Mouse (Mus musculus): ENCODE measurements around the gene Tcp10c. TPM values are rescaled to one million over a fixed set of nuclear protein-coding genes. Genes with fewer than 3 reads are reported as not detected.
"Not testable (repeated sequence)": the region's sequence is repeated elsewhere in the genome, so short reads cannot be mapped to it uniquely, and the experiment has no call there.

Tcp10c gene
- total RNA-seq (2017) = not detected in 2 replicates

GRCm38 (mm10) chr17:13354521-13354920, at the start of gene Tcp10c:
Gene Tcp10c, plus strand, starts transcription at chr17:13354572.
- ATAC-seq (replicated peaks in 1 of 2; ENCODE audit: insufficient read depth in 1 of 2, low FRiP score in 2 of 2, low TSS enrichment in 1 of 2, low read depth in 1 of 2, poor library complexity in 2 of 2, severe bottlenecking in 2 of 2) = not testable (repeated sequence)

- ATAC-seq (replicated peaks in 1 of 2; ENCODE audit: insufficient read depth in 1 of 2, low FRiP score in 2 of 2, low TSS enrichment in 1 of 2, low read depth in 1 of 2, poor library complexity in 2 of 2, severe bottlenecking in 2 of 2) = not testable (repeated sequence)
Observed at GRCm38 (mm10) chr17:13307852-13308251, 46.5 kb upstream of the Tcp10c start.

DNA sequence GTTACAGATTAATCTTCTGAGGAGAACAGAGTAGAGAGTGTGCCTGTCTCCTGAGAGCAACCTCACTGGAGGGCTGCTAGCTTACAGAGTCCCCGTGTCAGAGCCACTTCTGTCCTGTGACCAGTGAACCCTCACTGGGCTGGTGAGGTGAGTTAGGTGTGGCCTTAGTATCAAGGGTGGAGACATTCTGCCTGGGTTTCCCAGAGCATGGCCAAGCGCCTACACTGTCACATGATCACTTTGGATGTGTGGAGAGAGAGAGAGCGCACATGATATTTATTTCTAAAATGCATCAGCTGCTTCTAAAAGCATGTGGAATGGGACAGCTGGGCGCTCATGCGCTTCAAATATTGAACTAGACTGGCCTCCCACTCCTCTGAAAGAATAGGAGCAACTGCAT, 46.0 kb upstream of the Tcp10c start:
- not testable (repeated sequence) for ATAC-seq (replicated peaks in 1 of 2; ENCODE audit: insufficient read depth in 1 of 2, low FRiP score in 2 of 2, low TSS enrichment in 1 of 2, low read depth in 1 of 2, poor library complexity in 2 of 2, severe bottlenecking in 2 of 2)

- ATAC-seq (replicated peaks in 1 of 2; ENCODE audit: insufficient read depth in 1 of 2, low FRiP score in 2 of 2, low TSS enrichment in 1 of 2, low read depth in 1 of 2, poor library complexity in 2 of 2, severe bottlenecking in 2 of 2) = not testable (repeated sequence)
Observed at GRCm38 (mm10) chr17:13308746-13309145, 45.6 kb upstream of the Tcp10c start.

DNA sequence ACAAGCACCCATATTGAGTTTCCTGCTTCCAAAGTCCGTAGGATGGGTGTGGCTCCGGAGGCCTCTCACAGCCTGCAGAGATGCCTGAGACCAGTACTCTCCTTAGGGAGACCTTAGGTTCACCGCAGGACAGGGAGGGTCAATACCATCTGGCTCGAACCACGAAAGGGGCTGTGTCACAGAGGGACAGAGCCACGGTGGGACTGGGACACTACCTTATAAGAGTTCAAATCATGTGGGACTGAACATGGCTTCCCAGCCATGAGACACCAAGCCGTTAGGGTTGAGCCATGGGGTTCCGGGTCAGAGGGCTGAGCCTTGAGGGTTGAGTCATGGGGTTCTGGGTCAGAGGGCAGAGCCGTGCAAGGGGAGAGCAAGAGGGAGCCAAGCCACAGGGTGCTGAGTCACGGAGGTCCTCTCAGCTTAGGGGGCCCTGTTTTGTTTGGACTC, 45.2 kb upstream of the Tcp10c start:
- ATAC-seq (replicated peaks in 1 of 2; ENCODE audit: insufficient read depth in 1 of 2, low FRiP score in 2 of 2, low TSS enrichment in 1 of 2, low read depth in 1 of 2, poor library complexity in 2 of 2, severe bottlenecking in 2 of 2) = not testable (repeated sequence)

DNA sequence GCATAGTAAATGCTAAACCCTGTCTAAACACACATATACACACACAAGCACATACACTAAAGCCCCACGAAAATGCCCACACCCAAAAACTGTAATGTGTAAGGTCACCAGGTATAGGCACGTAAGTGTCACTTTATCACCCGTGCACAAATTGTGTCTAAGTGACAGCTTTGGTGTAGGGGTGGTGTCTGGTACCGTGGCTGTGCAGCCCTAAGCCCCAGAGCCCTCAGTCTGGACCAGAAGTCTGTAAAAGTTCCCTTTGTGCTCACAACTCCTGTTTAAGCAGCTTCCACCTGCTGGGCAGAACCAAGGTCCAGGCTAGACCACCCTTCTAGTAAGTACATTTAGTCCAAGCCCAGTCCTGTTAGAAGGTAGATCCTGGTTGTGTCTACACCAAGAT, 24.4 kb upstream of the Tcp10c start:
- not testable (repeated sequence) for ATAC-seq (replicated peaks in 1 of 2; ENCODE audit: insufficient read depth in 1 of 2, low FRiP score in 2 of 2, low TSS enrichment in 1 of 2, low read depth in 1 of 2, poor library complexity in 2 of 2, severe bottlenecking in 2 of 2)

DNA sequence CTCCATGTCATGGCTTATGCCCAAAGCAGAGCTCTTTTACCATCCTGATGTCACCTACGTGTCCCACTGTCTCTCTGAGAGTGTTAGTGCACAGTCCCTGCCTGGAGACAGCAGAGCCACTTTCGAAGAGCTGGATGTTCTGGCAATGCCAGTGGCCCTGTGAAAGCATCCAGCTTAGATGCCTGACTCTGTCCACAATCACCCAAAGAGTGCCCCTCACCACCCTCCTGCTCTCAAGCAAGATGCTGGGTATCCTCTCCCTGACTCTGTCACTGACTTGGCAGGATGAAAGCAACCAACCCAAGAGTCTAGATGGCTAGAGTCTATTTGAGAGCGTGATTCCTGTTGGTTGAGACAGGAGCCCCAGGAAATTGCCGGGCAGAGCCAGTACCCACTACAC, 23.2 kb upstream of the Tcp10c start:
- ATAC-seq (replicated peaks in 1 of 2; ENCODE audit: insufficient read depth in 1 of 2, low FRiP score in 2 of 2, low TSS enrichment in 1 of 2, low read depth in 1 of 2, poor library complexity in 2 of 2, severe bottlenecking in 2 of 2) = not testable (repeated sequence)

DNA sequence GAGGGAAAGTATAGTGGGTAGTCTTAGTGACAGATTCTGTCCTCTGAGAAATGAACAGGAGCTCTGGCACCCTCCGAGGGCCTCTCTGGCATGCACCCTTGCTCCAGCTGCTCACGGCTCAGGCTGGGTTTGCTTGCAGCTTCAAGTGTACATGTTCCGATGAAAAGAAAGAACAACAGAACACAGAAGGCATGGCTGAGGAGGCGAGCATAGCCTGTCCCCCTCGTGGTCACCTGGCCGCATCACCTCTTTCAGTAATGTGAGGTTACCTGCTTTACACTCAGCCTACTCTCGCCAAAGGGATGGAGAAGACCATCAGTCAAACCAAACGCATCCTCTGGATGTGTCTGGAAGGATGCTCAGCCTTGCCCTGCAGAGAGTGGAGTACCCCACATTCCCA, 21.9 kb upstream of the Tcp10c start:
- not testable (repeated sequence) for ATAC-seq (replicated peaks in 1 of 2; ENCODE audit: insufficient read depth in 1 of 2, low FRiP score in 2 of 2, low TSS enrichment in 1 of 2, low read depth in 1 of 2, poor library complexity in 2 of 2, severe bottlenecking in 2 of 2)

DNA sequence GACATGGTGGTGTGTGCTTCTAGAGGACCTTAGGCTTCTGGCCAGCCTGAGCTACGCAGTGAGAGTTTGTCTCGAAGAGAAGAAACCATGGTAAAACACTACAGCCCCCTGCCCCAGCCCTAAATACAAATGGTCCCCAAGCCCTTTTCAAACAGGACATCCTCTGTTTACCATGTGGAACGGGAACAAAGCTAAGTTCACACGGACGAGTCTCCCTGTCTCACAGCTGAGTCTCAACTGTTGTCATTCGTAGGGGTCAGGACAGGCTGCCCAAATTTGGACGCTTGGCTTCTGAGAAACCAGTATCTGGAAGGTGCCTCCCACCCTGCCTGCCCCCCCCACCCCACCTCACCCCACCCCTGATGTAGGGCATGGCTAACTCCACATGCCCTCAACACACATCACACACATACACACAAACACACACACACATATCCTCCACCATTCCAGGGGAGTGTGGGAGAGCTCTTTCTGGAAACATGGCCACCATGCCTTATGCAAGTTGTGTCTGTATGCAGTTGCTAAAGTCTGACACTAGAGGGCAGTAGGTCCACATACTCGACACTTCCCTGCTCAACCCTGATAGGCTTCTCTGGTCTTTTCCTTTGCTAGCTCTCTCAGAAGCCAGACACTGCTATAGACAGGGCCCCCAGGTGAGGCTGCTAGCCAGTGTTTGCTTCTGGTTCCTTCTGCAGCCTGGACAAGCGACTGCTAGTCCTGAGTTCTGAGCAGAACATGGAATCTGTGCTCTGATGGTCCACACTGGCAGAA, 17.2 kb upstream of the Tcp10c start:
- ATAC-seq (replicated peaks in 1 of 2; ENCODE audit: insufficient read depth in 1 of 2, low FRiP score in 2 of 2, low TSS enrichment in 1 of 2, low read depth in 1 of 2, poor library complexity in 2 of 2, severe bottlenecking in 2 of 2) = peak; percentile 54 to 58

DNA sequence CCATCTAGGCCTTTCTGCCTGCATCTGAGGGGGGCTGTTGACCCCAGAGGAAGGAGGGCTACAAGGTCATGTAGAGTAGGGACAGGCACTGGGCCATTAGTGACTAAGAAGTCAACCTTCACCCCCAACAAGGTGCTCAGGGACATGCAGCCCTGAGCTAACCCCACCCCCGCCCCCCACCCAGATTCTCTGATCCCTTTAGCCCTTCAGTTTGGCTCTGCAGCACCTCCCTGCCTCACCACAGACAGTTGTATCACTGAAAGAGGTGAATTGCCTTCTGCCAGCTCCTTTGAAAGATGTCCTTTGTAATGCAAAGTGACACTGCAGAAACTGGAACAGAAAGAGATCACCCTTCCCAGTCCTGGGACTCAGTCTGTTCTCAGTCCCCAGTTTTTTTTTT, 16.4 kb upstream of the Tcp10c start:
- not testable (repeated sequence) for ATAC-seq (replicated peaks in 1 of 2; ENCODE audit: insufficient read depth in 1 of 2, low FRiP score in 2 of 2, low TSS enrichment in 1 of 2, low read depth in 1 of 2, poor library complexity in 2 of 2, severe bottlenecking in 2 of 2)

DNA sequence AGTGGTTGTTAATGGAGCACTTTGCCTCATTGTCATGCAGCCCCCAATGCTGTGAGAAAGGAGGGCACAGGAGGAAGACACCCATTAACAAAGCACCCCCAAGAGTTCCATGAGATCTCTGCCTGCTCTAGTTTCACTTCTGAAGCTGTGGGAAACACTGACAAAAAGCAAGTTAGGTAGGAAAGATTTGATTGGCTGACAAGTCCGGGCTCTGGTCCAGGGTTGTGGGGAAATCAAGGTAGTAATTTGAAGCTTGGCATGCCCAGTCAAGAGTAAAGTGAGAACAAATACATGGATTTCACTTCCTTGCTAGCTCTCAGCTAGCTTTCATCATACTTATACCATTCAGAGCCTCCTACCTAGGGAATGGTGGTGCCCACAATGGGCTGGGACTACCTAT, 14.3 kb upstream of the Tcp10c start:
- ATAC-seq (replicated peaks in 1 of 2; ENCODE audit: insufficient read depth in 1 of 2, low FRiP score in 2 of 2, low TSS enrichment in 1 of 2, low read depth in 1 of 2, poor library complexity in 2 of 2, severe bottlenecking in 2 of 2) = not testable (repeated sequence)

DNA sequence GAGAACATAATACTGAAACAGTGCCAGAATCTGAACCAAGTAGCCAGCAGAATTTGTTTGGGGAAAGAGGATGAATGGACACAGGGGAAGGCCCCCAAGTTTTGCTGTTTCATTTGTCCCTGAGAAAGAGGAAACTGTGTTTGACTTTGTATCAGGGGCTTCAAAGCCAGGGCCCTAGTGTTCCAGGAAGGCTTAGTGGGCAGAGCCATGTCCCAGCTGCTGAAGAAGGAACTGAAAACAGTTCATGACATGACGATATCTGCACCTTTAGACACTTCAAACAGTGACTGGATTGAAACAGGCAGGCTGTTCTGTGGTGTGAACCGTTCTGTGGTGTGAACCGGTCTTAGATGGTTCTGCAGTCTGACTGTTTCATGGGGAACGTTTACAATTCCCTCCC, 8.4 kb upstream of the Tcp10c start:
- peak; percentile 57 to 74 for ATAC-seq (replicated peaks in 1 of 2; ENCODE audit: insufficient read depth in 1 of 2, low FRiP score in 2 of 2, low TSS enrichment in 1 of 2, low read depth in 1 of 2, poor library complexity in 2 of 2, severe bottlenecking in 2 of 2)

DNA sequence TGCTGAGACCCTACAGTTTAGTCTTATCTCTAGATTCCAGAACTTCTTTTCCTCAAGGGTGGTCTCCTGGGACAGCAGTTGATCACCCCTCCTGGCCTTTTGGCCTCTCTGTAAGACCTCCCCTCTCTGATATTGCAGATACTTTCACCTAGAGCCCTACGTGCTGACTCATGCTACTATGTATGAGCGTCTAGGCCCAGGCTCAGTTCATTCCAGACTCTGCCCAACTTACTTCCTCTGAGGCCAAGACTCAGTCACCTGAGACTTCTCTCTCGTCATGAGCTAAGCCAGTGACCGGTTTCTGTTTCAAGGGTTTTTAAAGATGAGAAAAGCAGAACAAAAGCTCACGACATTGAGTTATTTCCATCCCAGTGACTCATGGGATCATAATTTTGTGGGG, 4.8 kb upstream of the Tcp10c start:
- peak; percentile 18 to 46 for ATAC-seq (replicated peaks in 1 of 2; ENCODE audit: insufficient read depth in 1 of 2, low FRiP score in 2 of 2, low TSS enrichment in 1 of 2, low read depth in 1 of 2, poor library complexity in 2 of 2, severe bottlenecking in 2 of 2)

DNA sequence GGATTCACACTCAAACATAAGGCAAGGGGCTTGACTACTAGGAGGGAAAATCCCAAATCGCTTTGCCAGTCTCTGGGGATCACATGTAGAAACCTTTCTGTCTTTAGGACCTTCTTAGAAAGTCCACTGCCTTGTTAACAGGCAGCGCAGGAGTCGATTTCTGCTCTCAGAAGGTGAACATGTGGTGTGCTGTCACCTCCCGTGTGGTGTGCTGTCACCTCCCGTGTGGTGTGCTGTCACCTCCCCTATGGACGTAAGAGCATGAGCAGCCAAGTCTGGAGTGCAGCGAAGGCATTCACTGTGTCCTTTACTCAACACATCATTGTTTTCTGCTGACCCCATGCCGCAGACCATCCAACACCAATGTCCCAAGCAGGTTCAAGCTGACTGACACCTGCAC, 1.1 kb upstream of the Tcp10c start:
- not testable (repeated sequence) for ATAC-seq (replicated peaks in 1 of 2; ENCODE audit: insufficient read depth in 1 of 2, low FRiP score in 2 of 2, low TSS enrichment in 1 of 2, low read depth in 1 of 2, poor library complexity in 2 of 2, severe bottlenecking in 2 of 2)

DNA sequence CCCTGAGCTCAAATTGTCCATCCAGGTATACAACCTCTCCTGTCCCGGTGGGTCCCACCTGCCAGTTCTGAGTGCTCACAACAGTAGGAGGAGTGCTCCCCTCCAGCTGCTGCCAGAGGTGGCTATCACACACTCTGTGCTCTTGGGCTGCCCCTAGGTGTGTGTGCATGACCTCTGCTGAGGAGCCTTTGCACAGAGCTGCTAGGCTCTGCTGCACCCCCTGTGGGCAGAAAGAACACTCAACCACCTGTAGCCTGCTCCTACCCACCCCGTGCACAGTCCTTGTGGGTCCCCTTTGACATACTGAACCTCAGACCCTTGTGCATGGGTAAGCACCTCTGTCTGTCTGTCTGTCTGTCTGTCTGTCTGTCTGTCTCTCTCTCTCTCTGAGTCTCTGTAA, 8.1 kb downstream of the Tcp10c start:
- ATAC-seq (replicated peaks in 1 of 2; ENCODE audit: insufficient read depth in 1 of 2, low FRiP score in 2 of 2, low TSS enrichment in 1 of 2, low read depth in 1 of 2, poor library complexity in 2 of 2, severe bottlenecking in 2 of 2) = not testable (repeated sequence)

DNA sequence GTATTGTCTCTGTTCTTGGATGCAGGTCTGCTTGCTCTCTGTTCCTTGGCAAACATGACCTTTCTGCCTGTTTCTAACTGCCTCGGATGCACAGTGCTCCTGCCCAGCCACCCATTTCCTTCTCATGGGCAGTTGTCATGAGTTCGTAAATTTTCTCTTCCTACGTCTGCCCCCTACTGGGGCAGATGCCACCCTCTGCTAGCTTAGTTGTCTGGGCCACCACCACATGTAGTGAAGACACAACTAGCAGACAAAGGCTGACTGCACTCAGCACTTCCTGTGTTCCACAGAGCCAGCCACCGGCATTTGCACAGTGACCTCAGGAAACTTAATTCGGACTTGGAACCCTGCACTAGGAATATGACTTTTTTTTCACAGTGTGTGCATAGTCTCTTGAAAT, 9.4 kb downstream of the Tcp10c start:
- peak in 1 of 2 experiments; percentile 24; a peak in 2 of 4 replicates for ATAC-seq (replicated peaks in 1 of 2; ENCODE audit: insufficient read depth in 1 of 2, low FRiP score in 2 of 2, low TSS enrichment in 1 of 2, low read depth in 1 of 2, poor library complexity in 2 of 2, severe bottlenecking in 2 of 2)

GRCm38 (mm10) chr17:13364196-13364595, 9.8 kb downstream of the Tcp10c start:
- ATAC-seq (replicated peaks in 1 of 2; ENCODE audit: insufficient read depth in 1 of 2, low FRiP score in 2 of 2, low TSS enrichment in 1 of 2, low read depth in 1 of 2, poor library complexity in 2 of 2, severe bottlenecking in 2 of 2) = not testable (repeated sequence)

DNA sequence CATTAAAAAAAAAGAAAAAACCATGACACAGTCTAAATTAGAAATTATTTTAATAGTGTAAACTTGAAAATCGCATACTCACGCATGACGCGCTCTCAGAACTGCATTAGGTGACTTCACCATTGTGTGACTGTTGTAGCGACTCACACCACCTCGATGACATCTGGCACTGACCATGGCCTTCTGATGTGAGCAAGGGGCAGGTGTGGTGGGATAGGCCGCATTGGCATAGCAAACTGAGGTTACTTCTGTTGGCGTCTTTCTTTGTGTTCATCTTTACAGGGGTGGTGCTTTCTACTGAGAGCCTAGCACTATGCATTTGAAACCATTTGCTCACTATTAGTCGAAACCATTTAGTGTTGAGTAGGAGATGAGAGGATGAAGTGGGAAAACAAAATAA, 12.8 kb downstream of the Tcp10c start:
- not testable (repeated sequence) for ATAC-seq (replicated peaks in 1 of 2; ENCODE audit: insufficient read depth in 1 of 2, low FRiP score in 2 of 2, low TSS enrichment in 1 of 2, low read depth in 1 of 2, poor library complexity in 2 of 2, severe bottlenecking in 2 of 2)

DNA sequence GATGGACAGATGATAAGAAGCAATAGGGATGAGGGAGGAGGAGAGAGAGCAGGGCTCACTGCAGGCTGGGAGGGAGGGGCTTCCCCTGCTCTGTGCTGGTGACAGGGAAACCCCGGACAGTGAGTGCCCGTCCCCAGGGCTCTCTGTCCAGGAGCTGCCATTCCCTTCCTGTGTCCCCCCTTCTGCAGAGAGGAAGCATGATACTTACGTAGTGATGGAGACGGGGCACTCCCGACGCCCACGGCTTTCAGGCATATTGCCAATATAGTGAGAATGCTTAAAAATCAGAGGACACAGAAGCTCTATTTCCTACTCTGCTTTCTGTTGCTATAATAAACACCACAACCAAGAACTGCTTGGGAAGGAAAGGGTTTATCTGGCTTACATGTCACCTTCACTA, 14.3 kb downstream of the Tcp10c start:
- not testable (repeated sequence) for ATAC-seq (replicated peaks in 1 of 2; ENCODE audit: insufficient read depth in 1 of 2, low FRiP score in 2 of 2, low TSS enrichment in 1 of 2, low read depth in 1 of 2, poor library complexity in 2 of 2, severe bottlenecking in 2 of 2)
